Mouse (Mus musculus): ENCODE results near the gene Pou4f1. TPM values are rescaled to one million over a fixed set of nuclear protein-coding genes. Genes with fewer than 3 reads are reported as not detected.

Gene Pou4f1
- total and polyA plus RNA-seq, 3 experiments = 3.0 to 8.2 TPM; not detected in 1

DNA sequence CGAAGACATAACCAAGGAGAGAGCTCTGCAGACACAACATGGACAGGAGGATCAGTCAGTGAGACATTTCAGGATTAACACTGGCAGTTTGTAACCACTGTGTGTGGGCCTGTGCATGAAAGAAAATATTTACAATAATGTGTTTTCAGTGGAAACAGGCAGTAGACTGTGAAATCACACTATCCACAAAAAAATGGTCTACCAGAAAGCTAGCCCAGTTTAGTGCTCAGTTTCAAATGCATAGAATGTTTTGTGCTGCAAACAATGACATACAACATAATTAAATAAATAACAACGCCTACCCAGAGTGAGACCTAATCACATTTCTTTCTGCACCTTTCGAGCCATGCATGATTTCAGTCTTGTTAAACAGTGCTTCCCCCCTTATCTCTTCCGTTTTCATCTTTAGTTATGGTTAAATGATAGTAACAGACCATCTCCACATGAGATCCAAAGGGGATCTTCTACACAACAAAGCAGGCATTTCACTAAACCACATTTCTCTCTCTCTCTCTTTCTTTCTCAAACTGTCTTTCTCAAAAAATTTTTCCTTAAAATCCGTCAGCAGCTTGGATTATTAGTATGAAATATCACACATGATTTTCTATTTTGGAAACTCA lies 4.1 kb downstream of the Pou4f1 start:
- H3K9me3 ChIP-seq (replicated peaks; ENCODE audit: insufficient read depth, low read length) = no peaks in the 10 kb centered on the region
- no peaks in the 10 kb centered on the region for H3K4me1 ChIP-seq (ENCODE audit: control insufficient read depth in 1 of 2, insufficient read depth in 2 of 2, low read length in 2 of 2)
- peaks cover 0 to 2% of the 10 kb centered on the region in 2 experiments; a peak in 1 of 4 replicates for H3K36me3 ChIP-seq (ENCODE audit: control insufficient read depth in 1 of 2, insufficient read depth in 2 of 2, low read length in 2 of 2)
- H3K27me3 ChIP-seq (ENCODE audit: control insufficient read depth in 1 of 2, insufficient read depth in 2 of 2, low read length in 2 of 2) = no peaks in the 10 kb centered on the region
- H3K27ac ChIP-seq (ENCODE audit: control insufficient read depth, low read depth, low read length) = no peak overlapping the region
- H3K9ac ChIP-seq (ENCODE audit: control insufficient read depth, low read depth, low read length, poor library complexity, severe bottlenecking) = no peak overlapping the region
- peaks cover 13% of the 10 kb centered on the region for H3K79me2 ChIP-seq (ENCODE audit: control insufficient read depth, insufficient read depth, low read length, poor library complexity)
- H3K4me3 ChIP-seq (ENCODE audit: control insufficient read depth in 1 of 2, insufficient read depth in 1 of 2, low read depth in 2 of 2, low read length in 2 of 2) = no peak overlapping the region
- DNase-seq (ENCODE audit: low read depth, low spot score) = no peak
- no peak for TF ChIP-seq TAL1 (IDR thresholded peaks at IDR 0.05; ENCODE audit: low read length)
- no peak for TF ChIP-seq ZNF384 (IDR thresholded peaks at IDR 0.05; ENCODE audit: low read depth, low read length)
- no peak for TF ChIP-seq TCF12 (IDR thresholded peaks at IDR 0.05; ENCODE audit: low read depth, low read length)
- no peak for TF ChIP-seq MYB (IDR thresholded peaks at IDR 0.05; ENCODE audit: low read depth, low read length)
- TF ChIP-seq USF1 (IDR thresholded peaks at IDR 0.05; ENCODE audit: low read depth, low read length) = no peak
- TF ChIP-seq USF2 (IDR thresholded peaks at IDR 0.05; ENCODE audit: borderline replicate concordance in 1 of 2, insufficient read depth in 1 of 2, low read depth in 1 of 2, low read length in 2 of 2) = no peak
- TF ChIP-seq UBTF (IDR thresholded peaks at IDR 0.05; ENCODE audit: borderline replicate concordance, insufficient read depth, low read depth, low read length) = no peak
- no peak for TF ChIP-seq CTCF (IDR thresholded peaks at IDR 0.05 in 2 of 3, conservative IDR thresholded peaks at IDR 0.05 in 1 of 3; ENCODE audit: control insufficient read depth in 1 of 3, insufficient read depth in 1 of 3, low read depth in 2 of 3, low read length in 3 of 3, poor library complexity in 1 of 3, severe bottlenecking in 1 of 3)
- no peak for TF ChIP-seq MAFK (IDR thresholded peaks at IDR 0.05; ENCODE audit: borderline replicate concordance, low read depth, low read length)

- Histone ChIP-seq H3K4me1 (ENCODE audit: control insufficient read depth in 1 of 2, insufficient read depth in 2 of 2, low read length in 2 of 2) (no peaks in the 10 kb centered on the region), H3K27ac (ENCODE audit: control insufficient read depth, low read depth, low read length) (no peak overlapping the region), H3K9ac (ENCODE audit: control insufficient read depth, low read depth, low read length, poor library complexity, severe bottlenecking) (no peak overlapping the region), H3K4me3 (ENCODE audit: control insufficient read depth in 1 of 2, insufficient read depth in 1 of 2, low read depth in 2 of 2, low read length in 2 of 2) (no peak overlapping the region), H3K9me3 (replicated peaks; ENCODE audit: insufficient read depth, low read length) (no peaks in the 10 kb centered on the region), H3K36me3 (ENCODE audit: control insufficient read depth in 1 of 2, insufficient read depth in 2 of 2, low read length in 2 of 2) (no peaks in the 10 kb centered on the region), H3K79me2 (ENCODE audit: control insufficient read depth, insufficient read depth, low read length, poor library complexity) (peaks cover 3% of the 10 kb centered on the region; the same call in 1 of the 2 replicates), H3K27me3 (ENCODE audit: control insufficient read depth in 1 of 2, insufficient read depth in 2 of 2, low read length in 2 of 2) (no peaks in the 10 kb centered on the region)
- TF ChIP-seq SMC3 (IDR thresholded peaks at IDR 0.05; ENCODE audit: low read depth, low read length) = no peak
- TF ChIP-seq ZMIZ1 (IDR thresholded peaks at IDR 0.05; ENCODE audit: low read depth, low read length) = no peak
- no peak for TF ChIP-seq USF2 (IDR thresholded peaks at IDR 0.05; ENCODE audit: borderline replicate concordance in 1 of 2, insufficient read depth in 1 of 2, low read depth in 1 of 2, low read length in 2 of 2)
- TF ChIP-seq MAFK (IDR thresholded peaks at IDR 0.05; ENCODE audit: borderline replicate concordance, low read depth, low read length) = no peak
- no peak for TF ChIP-seq KAT2A (conservative IDR thresholded peaks at IDR 0.05; ENCODE audit: low read depth, low read length)
- TF ChIP-seq E2F4 (IDR thresholded peaks at IDR 0.05; ENCODE audit: borderline replicate concordance, low read depth, low read length) = no peak
- TF ChIP-seq UBTF (IDR thresholded peaks at IDR 0.05; ENCODE audit: borderline replicate concordance, insufficient read depth, low read depth, low read length) = no peak
- no peak for TF ChIP-seq TCF12 (IDR thresholded peaks at IDR 0.05; ENCODE audit: low read depth, low read length)
- no peak for DNase-seq (ENCODE audit: low read depth, low spot score)
Observed at GRCm38 (mm10) chr14:104461286-104462240, 6.2 kb downstream of the Pou4f1 start.
